Mouse (Mus musculus) spleen, embryonic (tissue): ENCODE results near the gene Gbgt1.

ENCODE experiments used
- CTCF ChIA-PET: fragments of 350-600 bp; sonication (Branson Sonifier 250); formaldehyde crosslinking; loops from one replicate; lab custom pipeline; 2022; lab: Charles Lee

The Gbgt1 gene

GRCm38 (mm10) chr2:28527436-28528353, 31.0 kb downstream of the Gbgt1 start:
- CTCF ChIA-PET = no interaction called here

- CTCF ChIA-PET = no interaction called here
Measured at GRCm38 (mm10) chr2:28528354-28528730, 31.7 kb downstream of the Gbgt1 start.

- CTCF ChIA-PET = no interaction called here
Measured at GRCm38 (mm10) chr2:28529856-28530255, 33.2 kb downstream of the Gbgt1 start.

DNA sequence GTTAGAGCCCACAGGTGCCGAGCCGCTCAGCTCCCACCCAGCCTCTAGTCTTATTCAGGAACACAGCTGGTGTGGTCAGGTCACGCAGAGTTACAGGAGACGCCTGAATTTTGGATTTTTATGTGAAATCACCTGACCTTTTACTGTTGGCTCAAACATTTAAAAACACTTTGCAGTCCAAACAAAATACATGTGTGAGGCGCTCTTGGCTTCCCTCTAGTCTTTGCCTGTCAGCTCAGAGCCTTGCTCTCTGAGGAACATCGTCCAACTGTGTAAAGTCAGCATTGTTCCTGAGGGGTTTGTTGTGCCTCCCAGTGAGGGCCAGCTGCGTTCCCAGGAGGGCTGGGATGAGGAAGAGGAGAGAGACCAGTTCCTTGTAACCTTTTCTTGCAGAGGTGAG, 33.6 kb downstream of the Gbgt1 start:
- CTCF ChIA-PET = no interaction called here

DNA sequence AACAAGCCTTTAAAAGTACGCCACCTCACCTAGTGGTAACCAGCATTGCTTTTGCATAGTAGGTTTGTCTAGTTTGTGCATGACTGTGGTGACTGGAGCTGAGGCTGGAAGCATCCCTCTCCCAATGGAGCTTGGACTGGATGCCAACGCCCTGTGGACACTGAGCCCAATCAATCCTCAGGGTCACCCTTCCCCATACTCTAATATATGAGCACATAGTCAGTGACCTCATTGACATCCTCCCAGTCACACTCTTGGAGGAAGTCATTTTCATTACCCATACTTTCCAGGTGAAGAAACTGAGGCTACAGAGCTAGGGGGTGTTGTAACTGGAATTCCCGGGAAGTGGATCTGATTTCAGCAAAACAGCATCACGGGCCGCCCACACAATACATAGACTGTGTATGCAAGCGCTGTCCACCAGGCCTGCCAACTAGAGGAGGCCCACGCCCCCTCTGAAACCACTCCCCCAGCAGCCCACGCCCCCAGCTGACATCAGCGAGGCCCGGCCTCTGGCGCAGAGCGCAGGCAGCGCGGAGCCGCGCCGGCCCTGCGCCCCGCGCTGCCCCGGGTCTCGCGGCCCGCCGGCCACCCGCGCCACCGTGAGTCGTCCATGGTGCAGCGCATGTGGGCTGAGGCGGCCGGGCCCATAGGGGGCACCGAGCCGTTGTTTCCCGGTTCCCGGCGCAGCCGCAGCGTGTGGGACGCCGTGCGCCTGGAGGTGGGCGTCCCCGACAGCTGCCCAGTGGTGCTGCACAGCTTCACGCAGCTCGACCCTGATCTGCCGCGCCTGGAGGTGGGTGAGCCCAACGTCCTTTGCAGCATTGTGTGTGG, 36.5 kb downstream of the Gbgt1 start:
- CTCF ChIA-PET = interaction anchor here (1.5 kb wide), 1 partner anchor 15 kb away, joined by 5 read pairs; no protein-coding TSS in a partner anchor

DNA sequence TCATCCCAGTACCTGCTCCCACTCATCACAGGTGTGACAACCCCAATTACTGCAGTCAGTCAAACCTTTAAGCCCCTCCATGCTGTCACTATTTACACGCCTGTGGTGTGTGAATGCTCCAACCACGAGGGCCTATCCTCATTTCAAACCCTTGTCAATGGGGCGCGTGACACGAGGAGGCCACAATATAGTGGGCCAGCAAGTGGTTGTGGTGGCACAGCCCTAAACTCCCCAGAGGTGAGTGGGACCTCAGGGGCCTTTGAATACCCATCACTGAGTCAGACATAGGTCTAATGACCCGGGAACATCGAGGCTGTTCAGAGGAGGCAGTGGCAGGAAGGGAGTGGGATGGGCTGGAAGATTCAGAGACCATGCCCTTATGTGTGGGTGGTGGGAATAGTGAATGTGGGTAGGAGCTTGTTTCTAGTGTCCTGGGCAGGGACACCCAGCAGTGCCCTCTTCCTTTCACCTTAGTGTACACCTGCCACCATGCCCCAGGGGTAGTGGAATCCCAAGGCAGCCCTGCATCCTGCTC, 37.3 kb downstream of the Gbgt1 start:
- CTCF ChIA-PET = interaction anchor here (1.5 kb wide), 1 partner anchor 14 kb away, joined by 5 read pairs; no protein-coding TSS in a partner anchor

GRCm38 (mm10) chr2:28534436-28535262, 38.0 kb downstream of the Gbgt1 start:
- CTCF ChIA-PET = interaction anchor here (1.7 kb wide), 1 partner anchor 17 kb away, joined by 6 read pairs; no protein-coding TSS in a partner anchor

DNA sequence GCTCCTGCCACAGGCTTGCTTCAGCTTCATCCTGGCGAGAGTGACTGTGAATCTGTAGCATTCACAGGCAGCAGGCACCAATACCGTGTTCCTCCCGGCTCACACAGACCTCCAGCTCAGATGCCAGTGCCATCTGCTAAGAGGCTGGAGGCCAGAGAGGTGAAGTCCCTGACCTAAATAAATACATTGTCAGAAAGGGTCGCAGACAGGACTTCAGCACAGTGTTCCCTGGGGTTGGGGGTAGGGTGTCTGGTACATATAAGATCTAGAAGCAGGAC, 38.5 kb downstream of the Gbgt1 start:
- CTCF ChIA-PET = interaction anchor here (1.7 kb wide), 1 partner anchor 18 kb away, joined by 6 read pairs; no protein-coding TSS in a partner anchor

DNA sequence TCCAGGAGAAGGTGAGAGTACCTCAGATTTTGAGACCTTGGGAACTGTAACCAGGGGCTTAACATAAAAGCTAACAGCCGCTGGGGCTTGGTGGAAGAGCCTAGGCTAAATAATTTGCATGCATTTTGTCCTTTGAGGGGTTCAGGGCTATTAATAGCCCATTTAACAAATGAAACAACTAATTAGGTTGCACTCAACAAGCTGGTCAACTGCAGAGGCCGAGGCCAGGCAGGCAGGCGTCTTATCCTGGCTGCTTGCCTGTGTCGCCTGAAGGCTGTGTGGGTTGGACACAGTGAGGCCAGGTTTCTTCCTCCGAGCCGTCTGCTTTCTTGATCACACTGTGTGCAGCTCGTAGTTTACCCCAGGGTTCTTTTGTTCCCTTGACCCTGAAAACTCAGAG, 39.0 kb downstream of the Gbgt1 start:
- CTCF ChIA-PET = interaction anchor here (1.7 kb wide), 1 partner anchor 18 kb away, joined by 6 read pairs; no protein-coding TSS in a partner anchor

- CTCF ChIA-PET = interaction anchor here (0.6 to 1.7 kb wide), 2 partner anchors 19 to 30 kb away, joined by 6 to 8 read pairs; partner anchors contain the start of gene Gm10134
Measured at GRCm38 (mm10) chr2:28536166-28536565, 39.5 kb downstream of the Gbgt1 start.

DNA sequence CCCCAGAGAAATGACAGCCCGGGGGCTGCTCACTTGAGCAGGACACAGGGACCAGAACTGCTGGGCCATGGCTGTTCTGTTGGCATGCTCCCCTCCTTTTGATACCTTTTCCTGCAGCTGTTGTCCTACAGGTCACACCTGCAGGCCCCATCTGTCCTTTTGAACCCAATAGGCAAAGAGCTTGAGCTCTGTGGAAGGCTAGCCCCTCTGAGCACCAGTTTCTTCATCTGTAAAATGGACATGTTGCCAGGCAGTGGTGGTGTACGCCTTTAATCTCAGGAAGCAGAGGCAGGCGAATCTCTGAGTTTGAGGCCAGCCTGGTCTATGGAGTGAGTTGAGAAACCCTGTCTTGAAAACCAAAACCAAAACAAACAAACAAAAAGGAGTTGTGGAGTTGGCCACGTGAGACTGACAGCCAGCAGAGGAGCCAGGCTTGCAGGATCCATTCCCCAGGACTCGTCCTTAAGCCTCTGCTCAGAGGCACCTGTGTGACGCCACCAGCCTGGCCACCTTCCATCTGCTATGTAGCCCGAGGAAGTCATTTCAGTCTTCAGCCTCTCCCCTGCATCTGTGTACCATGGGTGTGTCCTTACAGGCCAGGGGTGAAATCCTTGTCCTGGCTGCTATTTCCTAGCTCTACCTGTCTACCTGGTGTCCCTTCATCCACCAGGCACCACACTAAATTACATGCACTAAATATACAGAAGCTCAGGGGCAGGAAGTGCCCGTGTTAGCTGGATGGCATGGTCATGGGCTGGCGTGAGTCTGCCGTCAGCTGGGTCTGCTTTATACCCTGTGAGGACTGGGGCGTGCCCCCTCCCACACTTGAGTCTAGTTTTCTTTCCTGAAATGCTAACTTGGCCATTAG, 40.3 kb downstream of the Gbgt1 start:
- CTCF ChIA-PET = no interaction called here

GRCm38 (mm10) chr2:28537634-28537920, 40.9 kb downstream of the Gbgt1 start:
- CTCF ChIA-PET = no interaction called here

DNA sequence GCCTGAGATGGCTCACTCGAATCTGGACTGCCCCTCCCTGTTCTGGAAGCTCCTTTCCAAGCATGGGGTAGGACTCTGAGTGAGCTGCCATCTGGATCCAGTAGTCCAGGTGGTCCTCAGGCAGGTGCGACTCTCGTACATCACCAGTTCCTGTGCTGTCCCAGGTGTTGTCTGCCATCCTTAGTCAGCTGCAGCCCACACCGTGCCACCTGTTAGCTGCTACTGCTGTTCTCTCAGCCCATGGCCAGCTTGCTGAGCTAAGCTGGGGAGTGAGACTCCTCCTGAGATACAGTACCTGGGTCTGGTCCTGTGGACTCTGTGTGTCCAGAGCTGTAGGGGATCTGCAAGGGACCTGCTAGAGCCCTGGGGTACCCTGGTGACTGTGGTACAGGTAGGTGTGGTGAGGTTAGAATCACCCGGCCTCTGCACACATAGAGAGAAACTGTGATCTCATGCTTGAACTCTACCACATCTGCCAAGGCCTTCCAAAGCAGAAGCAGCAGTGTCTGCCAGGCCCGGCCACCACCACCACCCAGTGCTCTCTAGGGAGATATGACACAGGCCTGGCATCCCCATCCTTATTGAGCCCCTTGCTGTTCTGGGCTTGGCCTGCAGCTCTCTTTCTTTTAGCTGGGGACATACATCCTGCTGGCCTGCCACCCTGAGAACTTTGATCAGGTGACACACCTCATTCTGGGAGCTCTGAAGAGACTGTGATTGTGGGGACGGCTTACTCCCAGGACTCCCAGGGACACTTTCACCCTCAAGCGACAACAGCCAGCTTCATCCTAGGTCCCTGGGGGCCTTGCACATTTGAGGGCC, 41.5 kb downstream of the Gbgt1 start:
- CTCF ChIA-PET = interaction anchor here (0.6 to 1.0 kb wide), 2 partner anchors 12 to 84 kb away, joined by 3 to 9 read pairs; no protein-coding TSS in a partner anchor

GRCm38 (mm10) chr2:28538817-28539128, 42.1 kb downstream of the Gbgt1 start:
- CTCF ChIA-PET = interaction anchor here (0.6 to 1.0 kb wide), 2 partner anchors 13 to 84 kb away, joined by 3 to 9 read pairs; no protein-coding TSS in a partner anchor

DNA sequence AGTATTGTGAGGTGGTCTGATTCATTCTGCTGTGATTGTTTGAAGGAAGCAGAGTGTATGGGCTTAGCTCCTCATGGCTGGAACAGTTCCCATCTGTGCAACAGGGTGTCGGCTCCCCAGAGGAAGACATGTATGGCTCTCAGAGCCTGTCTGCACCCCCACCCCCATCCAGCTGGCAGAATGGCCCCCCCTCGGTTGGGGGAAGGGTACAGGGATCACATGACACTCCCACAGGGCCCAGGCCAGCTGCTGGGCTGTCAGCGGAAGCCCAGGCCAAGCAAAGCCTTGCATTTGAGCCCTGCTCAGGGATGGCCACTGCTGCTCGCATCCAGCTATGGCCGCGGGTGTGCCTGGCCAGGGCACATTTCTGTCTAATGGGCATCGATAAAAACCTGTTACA, 42.5 kb downstream of the Gbgt1 start:
- CTCF ChIA-PET = interaction anchor here (0.6 to 1.0 kb wide), 2 partner anchors 13 to 83 kb away, joined by 3 to 9 read pairs; no protein-coding TSS in a partner anchor

DNA sequence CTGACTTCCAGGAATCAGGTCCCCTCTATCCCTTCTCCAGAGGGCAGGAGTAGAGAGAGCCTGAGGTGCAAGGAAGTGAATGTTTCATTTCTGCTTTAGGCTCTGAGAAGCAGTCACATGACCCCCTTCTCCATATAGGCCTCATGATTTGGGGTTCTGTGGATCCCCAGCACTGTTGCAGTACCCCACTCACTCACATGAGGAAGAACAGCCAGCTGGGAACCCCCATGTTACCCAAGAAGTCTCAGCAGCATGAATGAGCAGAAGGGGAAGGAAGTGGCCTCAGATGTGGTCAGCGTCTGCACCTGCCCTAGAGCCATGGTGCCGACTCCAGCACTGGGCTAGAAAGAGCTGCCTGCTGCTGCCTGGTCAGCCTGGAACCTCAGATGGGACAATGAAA, 43.3 kb downstream of the Gbgt1 start:
- CTCF ChIA-PET = no interaction called here

DNA sequence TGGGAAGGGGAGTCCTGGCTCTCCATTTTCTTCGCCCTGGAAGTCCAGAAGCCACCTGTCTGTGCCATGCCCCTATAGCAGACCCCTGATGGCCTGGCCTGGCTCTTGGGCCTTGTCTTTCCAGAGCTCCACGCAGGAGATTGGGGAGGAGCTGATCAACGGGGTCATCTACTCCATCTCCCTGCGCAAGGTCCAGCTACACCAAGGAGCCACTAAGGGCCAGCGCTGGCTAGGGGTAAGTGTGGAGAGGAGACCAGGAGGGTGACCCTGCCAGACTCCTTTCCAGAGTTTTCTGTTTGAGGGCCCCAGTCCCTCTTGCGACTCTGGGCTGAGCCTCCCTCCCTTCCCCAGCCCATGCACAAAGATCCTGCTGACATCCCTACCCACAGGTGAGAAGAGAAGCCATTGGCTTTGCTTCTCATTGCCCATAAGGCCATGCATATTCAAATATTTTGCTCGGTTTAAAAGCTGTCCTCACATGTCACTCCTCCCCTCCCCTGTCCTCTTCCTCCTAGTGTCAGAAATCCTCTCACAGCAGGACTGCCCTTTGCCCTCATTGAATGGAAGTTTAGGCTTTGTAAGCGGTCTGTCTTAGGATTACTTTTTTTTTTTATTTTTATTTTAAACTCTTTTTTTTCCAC, 44.0 kb downstream of the Gbgt1 start:
- CTCF ChIA-PET = interaction anchor here (0.7 kb wide), 1 partner anchor 22 kb away, joined by 5 read pairs; no protein-coding TSS in a partner anchor

GRCm38 (mm10) chr2:28543894-28544293, 47.2 kb downstream of the Gbgt1 start:
- CTCF ChIA-PET = no interaction called here

DNA sequence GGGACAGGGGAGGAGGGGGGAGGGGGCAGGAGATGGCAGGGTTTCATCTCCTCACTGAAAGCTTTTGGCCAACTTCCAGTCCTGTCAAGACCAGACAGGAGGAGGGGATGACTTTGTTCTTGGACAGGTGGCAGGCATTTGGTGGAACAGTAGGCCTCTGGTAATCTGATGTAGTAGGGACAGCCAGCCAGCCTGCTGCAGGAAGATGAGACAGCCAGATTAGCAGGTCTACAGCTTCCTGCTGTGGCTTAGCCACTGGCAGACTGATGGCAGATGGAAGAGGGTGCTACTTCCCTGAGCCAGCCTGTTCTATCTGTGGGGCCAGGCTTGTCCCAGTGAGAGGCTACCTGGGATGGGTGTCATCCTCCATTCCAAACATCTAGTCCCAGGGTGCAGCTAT, 49.3 kb downstream of the Gbgt1 start:
- CTCF ChIA-PET = interaction anchor here (1.0 to 4.2 kb wide), 2 partner anchors 29 to 33 kb away, joined by 5 to 35 read pairs; partner anchors contain the start of gene Ralgds
